Mouse (Mus musculus): ENCODE measurements around the gene Nceh1. TPM values are rescaled to one million over a fixed set of nuclear protein-coding genes. Genes with fewer than 3 reads are reported as not detected.

Nceh1 gene
- total and polyA plus RNA-seq, 3 experiments: 8.2 to 9.3 TPM; not detected in 1

DNA sequence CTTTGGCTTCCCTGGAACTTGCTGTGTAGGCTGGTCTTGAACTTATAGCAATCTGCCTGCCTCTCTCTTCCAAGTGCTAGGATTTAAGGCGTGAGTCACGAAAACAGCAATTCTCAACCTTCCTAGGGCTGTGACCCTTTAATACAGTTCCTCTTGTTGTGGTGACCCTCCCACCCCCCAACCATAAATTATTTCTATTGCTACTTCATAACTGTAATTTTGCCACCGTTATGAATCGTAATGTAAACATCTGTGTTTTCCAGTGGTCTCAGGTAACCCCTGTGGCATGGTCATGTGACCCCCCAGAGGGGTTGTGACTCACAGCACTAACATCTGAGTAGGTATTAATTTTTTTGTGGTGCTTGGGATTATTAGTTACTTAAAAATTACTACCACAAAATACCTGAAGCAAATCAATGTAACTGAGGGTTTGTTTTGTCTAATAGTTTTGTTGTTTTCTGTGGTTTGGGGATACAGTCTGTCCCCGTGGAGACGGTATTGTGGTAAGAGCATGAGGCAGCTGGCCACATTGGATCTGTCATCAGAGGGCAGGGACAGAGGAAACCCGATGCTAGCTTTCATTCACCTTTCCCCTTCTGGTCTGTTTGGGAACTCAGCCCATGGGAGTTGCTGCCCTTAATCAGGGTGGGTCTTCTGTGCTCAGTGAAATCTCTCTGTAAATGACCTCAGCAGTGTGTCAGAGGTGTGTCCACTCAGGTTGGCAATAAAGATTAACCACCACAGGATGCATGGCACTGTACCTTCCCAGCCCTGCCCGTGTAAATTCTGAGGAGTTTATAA, 31.5 kb downstream of the Nceh1 start:
- Histone ChIP-seq H3K4me3 (ENCODE audit: control insufficient read depth in 1 of 2, insufficient read depth in 1 of 2, low read depth in 2 of 2, low read length in 2 of 2) (no peak overlapping the region), H3K9ac (ENCODE audit: control insufficient read depth, low read depth, low read length, poor library complexity, severe bottlenecking) (no peak overlapping the region), H3K4me1 (ENCODE audit: control insufficient read depth in 1 of 2, insufficient read depth in 2 of 2, low read length in 2 of 2) (peaks cover 0 to 11% of the 10 kb centered on the region in 2 experiments; a peak in 2 of 4 replicates), H3K27ac (ENCODE audit: control insufficient read depth, low read depth, low read length) (no peak overlapping the region), H3K36me3 (ENCODE audit: control insufficient read depth in 1 of 2, insufficient read depth in 2 of 2, low read length in 2 of 2) (peaks cover 0 to 7% of the 10 kb centered on the region in 2 experiments; a peak in 2 of 4 replicates), H3K27me3 (ENCODE audit: control insufficient read depth in 1 of 2, insufficient read depth in 2 of 2, low read length in 2 of 2) (no peaks in the 10 kb centered on the region), H3K9me3 (replicated peaks; ENCODE audit: insufficient read depth, low read length) (no peaks in the 10 kb centered on the region), H3K79me2 (ENCODE audit: control insufficient read depth, insufficient read depth, low read length, poor library complexity) (no peaks in the 10 kb centered on the region)
- no peak for DNase-seq (ENCODE audit: low read depth, low spot score)
- TF ChIP-seq POLR2AphosphoS5 (IDR thresholded peaks at IDR 0.05; ENCODE audit: borderline replicate concordance, low read depth, low read length) (no peak), POLR2A (IDR thresholded peaks at IDR 0.05; ENCODE audit: control insufficient read depth in 1 of 2, insufficient read depth in 1 of 2, low read depth in 1 of 2, low read length in 2 of 2, poor library complexity in 1 of 2) (no peak)

DNA sequence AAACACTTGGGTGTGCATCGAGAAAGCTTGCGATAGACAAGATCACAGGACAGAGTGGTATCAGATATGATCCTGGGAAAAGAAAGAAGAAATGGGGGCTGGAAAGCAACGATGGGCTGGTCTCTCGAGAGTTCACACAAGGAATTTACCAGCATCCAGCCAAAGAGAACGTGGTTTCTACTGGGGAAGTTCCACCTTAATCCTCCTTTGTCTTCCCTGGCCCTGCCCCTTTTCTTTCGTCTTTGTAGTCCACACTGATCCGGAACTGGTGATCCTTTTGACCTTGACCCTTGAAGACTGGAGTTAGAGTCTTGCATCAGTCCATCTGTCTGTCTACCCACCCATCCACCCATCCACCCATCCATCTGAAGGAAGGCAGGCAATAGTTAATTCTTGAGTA, 34.6 kb downstream of the Nceh1 start:
- no peak overlapping the region for H3K9ac ChIP-seq (ENCODE audit: control insufficient read depth, low read depth, low read length, poor library complexity, severe bottlenecking)
- H3K27me3 ChIP-seq (ENCODE audit: control insufficient read depth in 1 of 2, insufficient read depth in 2 of 2, low read length in 2 of 2): no peaks in the 10 kb centered on the region
- no peaks in the 10 kb centered on the region for H3K79me2 ChIP-seq (ENCODE audit: control insufficient read depth, insufficient read depth, low read length, poor library complexity)
- H3K9me3 ChIP-seq (replicated peaks; ENCODE audit: insufficient read depth, low read length): no peaks in the 10 kb centered on the region
- DNase-seq (ENCODE audit: low read depth, low spot score): no peak
- no peak for TF ChIP-seq MAZ (IDR thresholded peaks at IDR 0.05; ENCODE audit: low read depth, low read length)
- H3K27ac ChIP-seq (ENCODE audit: control insufficient read depth, low read depth, low read length): no peak overlapping the region
- no peaks in the 10 kb centered on the region for H3K4me1 ChIP-seq (ENCODE audit: control insufficient read depth in 1 of 2, insufficient read depth in 2 of 2, low read length in 2 of 2)
- H3K4me3 ChIP-seq (ENCODE audit: control insufficient read depth in 1 of 2, insufficient read depth in 1 of 2, low read depth in 2 of 2, low read length in 2 of 2): no peak overlapping the region
- H3K36me3 ChIP-seq (ENCODE audit: control insufficient read depth in 1 of 2, insufficient read depth in 2 of 2, low read length in 2 of 2): no peaks in the 10 kb centered on the region; a peak in 1 of 4 replicates

DNA sequence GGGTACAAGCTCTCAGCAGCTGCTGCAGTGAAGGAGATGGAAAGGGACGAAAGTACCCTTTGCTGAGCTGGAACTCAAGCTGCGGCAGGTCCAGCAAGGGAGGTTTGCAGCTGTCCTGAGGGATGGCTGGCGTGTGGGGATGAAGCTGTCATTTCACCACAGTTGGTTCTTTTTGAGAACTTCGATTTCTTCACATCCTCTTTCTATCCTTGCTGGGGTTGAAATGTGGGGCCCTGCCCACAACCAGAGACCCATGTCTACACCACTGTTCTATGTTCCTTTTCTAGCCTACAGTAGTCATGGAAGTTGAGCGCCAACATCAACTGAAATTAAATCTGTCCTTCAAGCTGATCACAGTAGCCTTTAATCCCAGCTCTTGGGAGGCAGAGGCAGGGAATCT, 35.8 kb downstream of the Nceh1 start:
- H3K36me3 ChIP-seq (ENCODE audit: control insufficient read depth in 1 of 2, insufficient read depth in 2 of 2, low read length in 2 of 2): no peaks in the 10 kb centered on the region
- no peak for TF ChIP-seq MYB (IDR thresholded peaks at IDR 0.05; ENCODE audit: low read depth, low read length)
- no peak for TF ChIP-seq CHD2 (IDR thresholded peaks at IDR 0.05; ENCODE audit: low read length)
- no peaks in the 10 kb centered on the region for H3K27me3 ChIP-seq (ENCODE audit: control insufficient read depth in 1 of 2, insufficient read depth in 2 of 2, low read length in 2 of 2)
- no peak overlapping the region for H3K27ac ChIP-seq (ENCODE audit: control insufficient read depth, low read depth, low read length)
- H3K9ac ChIP-seq (ENCODE audit: control insufficient read depth, low read depth, low read length, poor library complexity, severe bottlenecking): no peak overlapping the region
- H3K9me3 ChIP-seq (replicated peaks; ENCODE audit: insufficient read depth, low read length): no peaks in the 10 kb centered on the region
- no peaks in the 10 kb centered on the region for H3K4me1 ChIP-seq (ENCODE audit: control insufficient read depth in 1 of 2, insufficient read depth in 2 of 2, low read length in 2 of 2)
- no peak overlapping the region for H3K4me3 ChIP-seq (ENCODE audit: control insufficient read depth in 1 of 2, insufficient read depth in 1 of 2, low read depth in 2 of 2, low read length in 2 of 2)
- no peak for DNase-seq (ENCODE audit: low read depth, low spot score)
- no peaks in the 10 kb centered on the region for H3K79me2 ChIP-seq (ENCODE audit: control insufficient read depth, insufficient read depth, low read length, poor library complexity)

DNA sequence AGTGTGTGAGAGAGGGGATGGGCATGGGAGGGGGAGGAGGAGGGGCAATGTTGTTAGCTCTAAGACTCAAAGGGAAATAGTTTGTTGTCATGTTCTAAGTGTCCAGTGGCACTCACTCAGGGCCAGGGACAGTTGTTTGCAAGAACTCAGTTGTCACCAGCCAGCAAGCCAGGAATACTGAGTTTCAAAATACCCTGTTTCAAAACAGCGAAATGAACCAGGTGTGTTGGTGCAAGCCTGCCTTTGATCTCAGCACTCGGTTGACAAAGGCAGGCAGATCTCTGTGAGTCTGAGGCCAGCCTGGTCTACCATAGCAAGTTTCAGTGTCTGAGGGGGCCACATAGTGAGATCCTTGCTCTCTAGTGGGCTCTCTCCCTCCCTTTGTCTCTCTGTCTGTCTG, 39.3 kb downstream of the Nceh1 start:
- TF ChIP-seq POLR2AphosphoS5 (IDR thresholded peaks at IDR 0.05; ENCODE audit: borderline replicate concordance, low read depth, low read length) (no peak), ZKSCAN1 (IDR thresholded peaks at IDR 0.05; ENCODE audit: low read depth, low read length) (no peak), POLR2A (IDR thresholded peaks at IDR 0.05; ENCODE audit: control insufficient read depth in 1 of 2, insufficient read depth in 1 of 2, low read depth in 1 of 2, low read length in 2 of 2, poor library complexity in 1 of 2) (no peak), EP300 (IDR thresholded peaks at IDR 0.05; ENCODE audit: low read depth in 1 of 2, low read length in 2 of 2) (no peak), BHLHE40 (IDR thresholded peaks at IDR 0.05; ENCODE audit: borderline replicate concordance, low read depth, low read length) (no peak), RAD21 (IDR thresholded peaks at IDR 0.05; ENCODE audit: low read depth, low read length) (no peak)
- Histone ChIP-seq H3K36me3 (ENCODE audit: control insufficient read depth in 1 of 2, insufficient read depth in 2 of 2, low read length in 2 of 2) (no peaks in the 10 kb centered on the region; a peak in 1 of 4 replicates), H3K79me2 (ENCODE audit: control insufficient read depth, insufficient read depth, low read length, poor library complexity) (no peaks in the 10 kb centered on the region), H3K4me1 (ENCODE audit: control insufficient read depth in 1 of 2, insufficient read depth in 2 of 2, low read length in 2 of 2) (no peaks in the 10 kb centered on the region), H3K27ac (ENCODE audit: control insufficient read depth, low read depth, low read length) (no peak overlapping the region), H3K9ac (ENCODE audit: control insufficient read depth, low read depth, low read length, poor library complexity, severe bottlenecking) (no peak overlapping the region), H3K27me3 (ENCODE audit: control insufficient read depth in 1 of 2, insufficient read depth in 2 of 2, low read length in 2 of 2) (no peaks in the 10 kb centered on the region), H3K4me3 (ENCODE audit: control insufficient read depth in 1 of 2, insufficient read depth in 1 of 2, low read depth in 2 of 2, low read length in 2 of 2) (no peak overlapping the region), H3K9me3 (replicated peaks; ENCODE audit: insufficient read depth, low read length) (no peaks in the 10 kb centered on the region)
- DNase-seq (ENCODE audit: low read depth, low spot score): no peak

Measured in MEL (cell line).